ENCODE assay signal across 8 mouse cellular contexts in the genomic region with DNA sequence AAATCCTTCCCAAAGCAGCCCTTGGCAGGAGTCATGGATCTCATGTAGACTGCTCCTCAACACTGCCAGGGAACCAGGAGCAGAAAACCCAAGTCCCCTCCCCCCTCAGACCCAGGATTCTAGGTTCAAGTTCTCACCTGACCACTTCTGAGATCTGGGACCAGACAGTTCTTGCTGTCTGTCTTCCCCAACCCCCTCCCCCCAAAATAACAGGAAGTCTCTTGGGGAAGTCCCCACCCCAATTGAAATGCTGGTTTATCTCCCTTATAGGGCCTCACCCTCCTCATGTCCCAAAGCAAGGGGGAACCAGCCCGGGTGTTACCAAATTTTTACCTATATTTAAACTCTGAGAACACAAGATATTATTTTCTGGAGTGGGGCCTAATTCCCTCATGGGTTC. TPM values are rescaled to one million over a fixed set of nuclear protein-coding genes. Genes with fewer than 3 reads are reported as not detected.
DNase-seq lines count a peak whose midpoint lies in the region; ATAC-seq and TF ChIP-seq lines count a peak whose summit lies in the region.

No protein-coding gene starts in this region.

- no peaks in the 10 kb centered on the region for H3K9me3 ChIP-seq in intestine, embryonic 14.5 days (ENCODE audit: control insufficient read depth, low read length)
- H3K9me3 ChIP-seq in intestine, embryonic 15.5 days: no peaks in the 10 kb centered on the region
- no peaks in the 10 kb centered on the region for H3K9me3 ChIP-seq in E14TG2a.4 (ENCODE audit: low read length)
- no peaks in the 10 kb centered on the region for H3K9me3 ChIP-seq in heart, embryonic 15.5 days (replicated peaks)

- H3K9ac ChIP-seq in intestine, embryonic 14.5 days (ENCODE audit: low read length): no peak overlapping the region
- no peak overlapping the region for H3K9ac ChIP-seq in intestine, embryonic 15.5 days
- H3K9ac ChIP-seq in heart, embryonic 15.5 days: 0 out of 2 replicates have a peak overlapping the region, but pooled peaks have one; percentile 75

- ATAC-seq in intestine, embryonic 14.5 days (replicated peaks; ENCODE audit: low FRiP score, low TSS enrichment, low read depth): no peak
- no peak for ATAC-seq in intestine, embryonic 15.5 days
- no peak for ATAC-seq in heart, embryonic 15.5 days (replicated peaks; ENCODE audit: insufficient number of reproducible peaks, insufficient read depth, low FRiP score, low read depth)
- ATAC-seq in monocyte, adult 5-6 weeks (replicated peaks; ENCODE audit: insufficient number of reproducible peaks, low FRiP score, low TSS enrichment, poor library complexity, severe bottlenecking): peak; percentile 27

- H3K4me1 ChIP-seq in intestine, embryonic 14.5 days (replicated peaks; ENCODE audit: control insufficient read depth, insufficient read depth, low read length): peaks cover 23% of the 10 kb centered on the region
- H3K4me1 ChIP-seq in intestine, embryonic 15.5 days (replicated peaks): peaks cover 17% of the 10 kb centered on the region
- peaks cover 83% of the 10 kb centered on the region for H3K4me1 ChIP-seq in E14TG2a.4 (replicated peaks; ENCODE audit: low read depth, low read length)
- peaks cover 34% of the 10 kb centered on the region for H3K4me1 ChIP-seq in heart, embryonic 15.5 days (replicated peaks)

- no peaks in the 10 kb centered on the region for H3K36me3 ChIP-seq in intestine, embryonic 14.5 days (ENCODE audit: control insufficient read depth, insufficient read depth, low read length)
- no peaks in the 10 kb centered on the region for H3K36me3 ChIP-seq in intestine, embryonic 15.5 days
- no peaks in the 10 kb centered on the region for H3K36me3 ChIP-seq in E14TG2a.4 (ENCODE audit: insufficient read depth, low read length)
- H3K36me3 ChIP-seq in heart, embryonic 15.5 days: no peaks in the 10 kb centered on the region

- no peaks in the 10 kb centered on the region for H3K27me3 ChIP-seq in intestine, embryonic 14.5 days (replicated peaks; ENCODE audit: control insufficient read depth, insufficient read depth, low read length)
- no peaks in the 10 kb centered on the region for H3K27me3 ChIP-seq in intestine, embryonic 15.5 days (replicated peaks)
- H3K27me3 ChIP-seq in E14TG2a.4 (ENCODE audit: insufficient read depth, low read length): no peaks in the 10 kb centered on the region
- H3K27me3 ChIP-seq in heart, embryonic 15.5 days: no peaks in the 10 kb centered on the region

- peak overlapping the region; percentile 70; the same call in 1 of the 2 replicates for H3K4me3 ChIP-seq in intestine, embryonic 14.5 days (ENCODE audit: low read depth, low read length)
- H3K4me3 ChIP-seq in intestine, embryonic 15.5 days (replicated peaks): no peak overlapping the region
- H3K4me3 ChIP-seq in E14TG2a.4 (replicated peaks; ENCODE audit: low read length): peak overlapping the region; percentile 88; the same call in 1 of the 2 replicates
- peak overlapping the region; percentile 64 for H3K4me3 ChIP-seq in heart, embryonic 15.5 days

- DNase-seq in intestine, embryonic 14.5 days (ENCODE audit: low spot score): no peak
- DNase-seq in left cerebral cortex, adult 11 months (ENCODE audit: low spot score): no peak
- no peak for DNase-seq in right cerebral cortex, postnatal 10 days (ENCODE audit: low spot score in 2 of 2)
- no peak for DNase-seq in ovary, postnatal 14 days (ENCODE audit: low spot score)

- H3K4me2 ChIP-seq in intestine, embryonic 14.5 days (ENCODE audit: low read length): peak overlapping the region; percentile 83; the same call in 1 of the 2 replicates
- H3K4me2 ChIP-seq in intestine, embryonic 15.5 days (replicated peaks): no peak overlapping the region
- H3K4me2 ChIP-seq in heart, embryonic 15.5 days: peak overlapping the region; percentile 81

- no peak for TF ChIP-seq CTCF in E14TG2a.4 (conservative IDR thresholded peaks at IDR 0.05; ENCODE audit: low read length)

- 50% methylated on average over 1 of the region's 1 CpGs for WGBS in intestine, embryonic 14.5 days
- 57% methylated on average over 1 of the region's 1 CpGs for WGBS in intestine, embryonic 15.5 days
- 39% methylated on average over 1 of the region's 1 CpGs for WGBS in heart, embryonic 15.5 days

- H3K27ac ChIP-seq in intestine, embryonic 14.5 days (ENCODE audit: low read depth): peak overlapping the region; percentile 88
- H3K27ac ChIP-seq in intestine, embryonic 15.5 days: no peak overlapping the region; the same call in 1 of the 2 replicates
- peak overlapping the region; percentile 87 for H3K27ac ChIP-seq in heart, embryonic 15.5 days

RNA-seq across cellular contexts. Expression of gene Arhgef1, which starts 0.9 kb away (rescaled TPM):
- 80.6 and 85.3 TPM in 2 replicates for polyA plus RNA-seq in intestine, embryonic 14.5 days (2014; fragmentation: Nextera tagmentation; extraction: Ambion mirVana)
- polyA plus RNA-seq in intestine, embryonic 15.5 days (2015; fragmentation: Nextera tagmentation; extraction: Ambion mirVana): 76.5 and 77.7 TPM in 2 replicates
- 59.2 and 92.5 TPM in 2 replicates for polyA plus RNA-seq in heart, embryonic 15.5 days (2015; fragmentation: Nextera tagmentation; extraction: Ambion mirVana)
- total RNA-seq in monocyte, adult 5-6 weeks (2017): 214 to 370 TPM (median 269 TPM) in 3 replicates

RNA-seq across cellular contexts. Expression of gene Cd79a, which starts 4.7 kb away (rescaled TPM):
- 0.28 and 0.32 TPM in 2 replicates for polyA plus RNA-seq in intestine, embryonic 14.5 days (2014; fragmentation: Nextera tagmentation; extraction: Ambion mirVana)
- polyA plus RNA-seq in intestine, embryonic 15.5 days (2015; fragmentation: Nextera tagmentation; extraction: Ambion mirVana): 0.19 and 0.29 TPM in 2 replicates
- 0.15 and 0.21 TPM in 2 replicates for polyA plus RNA-seq in heart, embryonic 15.5 days (2015; fragmentation: Nextera tagmentation; extraction: Ambion mirVana)
- total RNA-seq in monocyte, adult 5-6 weeks (2017): 26.8 to 46.7 TPM (median 35.0 TPM) in 3 replicates

RNA-seq across cellular contexts. Expression of gene Rps19, which starts 17.7 kb away (rescaled TPM):
- 3,468 and 3,555 TPM in 2 replicates for polyA plus RNA-seq in intestine, embryonic 14.5 days (2014; fragmentation: Nextera tagmentation; extraction: Ambion mirVana)
- 2,486 and 2,546 TPM in 2 replicates for polyA plus RNA-seq in intestine, embryonic 15.5 days (2015; fragmentation: Nextera tagmentation; extraction: Ambion mirVana)
- 1,190 and 1,237 TPM in 2 replicates for polyA plus RNA-seq in heart, embryonic 15.5 days (2015; fragmentation: Nextera tagmentation; extraction: Ambion mirVana)
- total RNA-seq in monocyte, adult 5-6 weeks (2017): 599 to 964 TPM (median 888 TPM) in 3 replicates

RNA-seq across cellular contexts. Expression of gene Dmrtc2, which starts 32.0 kb away (rescaled TPM):
- not detected in 2 replicates for polyA plus RNA-seq in intestine, embryonic 14.5 days (2014; fragmentation: Nextera tagmentation; extraction: Ambion mirVana)
- polyA plus RNA-seq in intestine, embryonic 15.5 days (2015; fragmentation: Nextera tagmentation; extraction: Ambion mirVana): not detected in 2 replicates
- polyA plus RNA-seq in heart, embryonic 15.5 days (2015; fragmentation: Nextera tagmentation; extraction: Ambion mirVana): not detected in 2 replicates
- total RNA-seq in monocyte, adult 5-6 weeks (2017): not detected in 3 replicates

RNA-seq across cellular contexts. Expression of gene Lypd4, which starts 32.1 kb away (rescaled TPM):
- not detected in 2 replicates for polyA plus RNA-seq in intestine, embryonic 14.5 days (2014; fragmentation: Nextera tagmentation; extraction: Ambion mirVana)
- not detected in 2 replicates for polyA plus RNA-seq in intestine, embryonic 15.5 days (2015; fragmentation: Nextera tagmentation; extraction: Ambion mirVana)
- not detected in 2 replicates for polyA plus RNA-seq in heart, embryonic 15.5 days (2015; fragmentation: Nextera tagmentation; extraction: Ambion mirVana)
- total RNA-seq in monocyte, adult 5-6 weeks (2017): not detected in 3 replicates
